Comparison of ENCODE assay signal across 8 mouse cellular contexts in genomic region chr9:110304969-110305651, GRCm38 (mm10). TPM values are rescaled to one million over a fixed set of nuclear protein-coding genes. Genes with fewer than 3 reads are reported as not detected.
DNase-seq lines count a peak whose midpoint lies in the region; ATAC-seq lines count a peak whose summit lies in the region.

Gene Elp6 (plus strand): TSS chr9:110305173.

- H3K27me3 ChIP-seq in forebrain, embryonic 11.5 days (ENCODE audit: control insufficient read depth, insufficient read depth, low read length): no peaks in the 10 kb centered on the region
- no peaks in the 10 kb centered on the region for H3K27me3 ChIP-seq in heart, embryonic 16.5 days (ENCODE audit: control insufficient read depth, insufficient read depth, low read length)
- no peaks in the 10 kb centered on the region for H3K27me3 ChIP-seq in liver, embryonic 15.5 days
- H3K27me3 ChIP-seq in neural tube, embryonic 12.5 days (replicated peaks): no peaks in the 10 kb centered on the region

- H3K27ac ChIP-seq in forebrain, embryonic 11.5 days (ENCODE audit: low read depth, low read length): peak within 1 kb of the TSS; percentile 89
- H3K27ac ChIP-seq in heart, embryonic 16.5 days (ENCODE audit: low read length): peak within 1 kb of the TSS; percentile 91
- peak within 1 kb of the TSS; percentile 73 for H3K27ac ChIP-seq in liver, embryonic 15.5 days (replicated peaks)
- H3K27ac ChIP-seq in neural tube, embryonic 12.5 days: peak within 1 kb of the TSS; percentile 89

- peak; percentile 75 to 85 for DNase-seq in CD8-positive naive resting alpha-beta T cell, adult 2 months (ENCODE audit: low read depth in 2 of 2, low spot score in 2 of 2)
- peak; percentile 80 for DNase-seq in c-Kit-positive CD71-negative TER-119-negative erythroid progenitor cells, embryonic 14.5 days (ENCODE audit: low read depth)
- peak; percentile 94 for DNase-seq in forebrain, embryonic 11.5 days (ENCODE audit: low spot score)
- DNase-seq in kidney, postnatal 36 days: peak; percentile 93 to 94
- peak; percentile 96 for DNase-seq in telencephalon, adult 2 months (ENCODE audit: low read depth, low spot score)

- H3K4me1 ChIP-seq in forebrain, embryonic 11.5 days (replicated peaks; ENCODE audit: control insufficient read depth, insufficient read depth, low read length): no peaks in the 10 kb centered on the region; the same call in 1 of the 2 replicates
- peaks cover 6% of the 10 kb centered on the region for H3K4me1 ChIP-seq in heart, embryonic 16.5 days (ENCODE audit: control insufficient read depth, insufficient read depth, low read length)
- peaks cover 31% of the 10 kb centered on the region for H3K4me1 ChIP-seq in liver, embryonic 15.5 days (replicated peaks)
- H3K4me1 ChIP-seq in neural tube, embryonic 12.5 days: peaks cover 7% of the 10 kb centered on the region

- peak; percentile 97 for ATAC-seq in forebrain, embryonic 11.5 days (replicated peaks; ENCODE audit: low FRiP score)
- peak; percentile 98 for ATAC-seq in heart, embryonic 16.5 days (replicated peaks; ENCODE audit: extremely low read depth, insufficient read depth, low FRiP score)
- peak; percentile 97 for ATAC-seq in liver, embryonic 15.5 days (ENCODE audit: insufficient read depth)
- ATAC-seq in neural tube, embryonic 12.5 days (ENCODE audit: low FRiP score, low read depth): peak; percentile 99

- under 1% methylated on average over 46 of the region's 46 CpGs for WGBS in forebrain, embryonic 11.5 days
- WGBS in heart, embryonic 16.5 days: under 1% methylated on average over 46 of the region's 46 CpGs
- WGBS in liver, embryonic 15.5 days (ENCODE audit: insufficient replicate concordance): under 1% methylated on average over 46 of the region's 46 CpGs
- under 1% methylated on average over 46 of the region's 46 CpGs for WGBS in neural tube, embryonic 12.5 days

- no peaks in the 10 kb centered on the region for H3K9me3 ChIP-seq in forebrain, embryonic 11.5 days (ENCODE audit: control insufficient read depth, low read length)
- H3K9me3 ChIP-seq in heart, embryonic 16.5 days (replicated peaks; ENCODE audit: control insufficient read depth, low read length): peaks cover 11% of the 10 kb centered on the region; the same call in 1 of the 2 replicates
- no peaks in the 10 kb centered on the region for H3K9me3 ChIP-seq in liver, embryonic 15.5 days (replicated peaks)
- no peaks in the 10 kb centered on the region for H3K9me3 ChIP-seq in neural tube, embryonic 12.5 days

- H3K9ac ChIP-seq in forebrain, embryonic 11.5 days (ENCODE audit: low read length): peak within 1 kb of the TSS; percentile 56
- peak within 1 kb of the TSS; percentile 79 for H3K9ac ChIP-seq in heart, embryonic 16.5 days (ENCODE audit: low read length)
- H3K9ac ChIP-seq in liver, embryonic 15.5 days: peak within 1 kb of the TSS; percentile 60
- peak within 1 kb of the TSS; percentile 68 for H3K9ac ChIP-seq in neural tube, embryonic 12.5 days

- H3K36me3 ChIP-seq in forebrain, embryonic 11.5 days (ENCODE audit: control insufficient read depth, insufficient read depth, low read length): no peaks in the 10 kb centered on the region
- H3K36me3 ChIP-seq in heart, embryonic 16.5 days (ENCODE audit: control insufficient read depth, insufficient read depth): peaks cover 3% of the 10 kb centered on the region; the same call in 1 of the 2 replicates
- H3K36me3 ChIP-seq in liver, embryonic 15.5 days (replicated peaks): peaks cover 4% of the 10 kb centered on the region
- peaks cover 7% of the 10 kb centered on the region for H3K36me3 ChIP-seq in neural tube, embryonic 12.5 days

- peak within 1 kb of the TSS; percentile 53 for H3K4me3 ChIP-seq in forebrain, embryonic 11.5 days (ENCODE audit: low read depth, low read length)
- H3K4me3 ChIP-seq in heart, embryonic 16.5 days (ENCODE audit: low read length): peak within 1 kb of the TSS; percentile 81
- H3K4me3 ChIP-seq in liver, embryonic 15.5 days (replicated peaks): peak within 1 kb of the TSS; percentile 65
- peak within 1 kb of the TSS; percentile 50 for H3K4me3 ChIP-seq in neural tube, embryonic 12.5 days

- H3K4me2 ChIP-seq in forebrain, embryonic 11.5 days (ENCODE audit: low read depth, low read length, severe bottlenecking): peak within 1 kb of the TSS; percentile 70
- peak within 1 kb of the TSS; percentile 90 for H3K4me2 ChIP-seq in heart, embryonic 16.5 days (ENCODE audit: low read depth, low read length)
- peak within 1 kb of the TSS; percentile 83 for H3K4me2 ChIP-seq in liver, embryonic 15.5 days
- peak within 1 kb of the TSS; percentile 67 for H3K4me2 ChIP-seq in neural tube, embryonic 12.5 days (replicated peaks)

RNA-seq across cellular contexts. Expression of gene Elp6, which starts in this region (rescaled TPM):
- 37.5 and 40.3 TPM in 2 replicates for polyA plus RNA-seq in forebrain, embryonic 11.5 days (2014; fragmentation: Nextera tagmentation; extraction: Ambion mirVana)
- polyA plus RNA-seq in heart, embryonic 16.5 days (2015; fragmentation: Nextera tagmentation; extraction: Ambion mirVana): 12.4 and 14.9 TPM in 2 replicates
- polyA plus RNA-seq in liver, embryonic 15.5 days (2015; fragmentation: Nextera tagmentation; extraction: Ambion mirVana): 6.9 and 7.4 TPM in 2 replicates
- 39.9 and 41.2 TPM in 2 replicates for polyA plus RNA-seq in neural tube, embryonic 12.5 days (2016; fragmentation: Nextera tagmentation; extraction: Ambion mirVana)

Comparison
In these comparisons a context has a peak if more than half of its experiments do, and no peak if none do; other contexts are left out.
1. Peak in every context shown above with its lines: DNase-seq, ATAC-seq, H3K4me3 ChIP-seq and H3K27ac ChIP-seq.